Comparison of ENCODE assay signal across 31 mouse cellular contexts in the genomic region with DNA sequence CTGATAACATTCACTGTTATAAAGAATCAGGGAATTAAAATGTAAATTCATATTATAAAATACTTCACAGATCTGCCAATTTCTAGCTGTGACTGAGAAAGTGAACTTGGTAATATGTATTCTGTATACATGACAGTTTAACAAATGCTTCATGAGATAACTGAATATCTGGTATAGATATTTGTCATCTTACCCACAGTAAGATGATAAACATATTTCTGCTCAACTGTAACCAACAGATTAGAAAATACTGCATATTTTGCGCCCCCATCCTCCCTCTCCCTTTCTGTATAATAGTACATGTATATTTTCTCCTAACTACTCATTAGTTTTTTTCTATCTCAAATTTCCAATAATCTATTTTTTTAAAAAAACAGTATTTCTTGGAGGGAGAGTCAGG.
"Had no signal": no experiment of that assay in that cellular context is flagged by ENCODE, and none has a peak within 500 bp of the region (broad histone marks: within the 10 kb centered on the region; RNA-seq: fewer than 3 reads in every experiment).

No protein-coding gene starts in this region.

- DNase-seq: heart, postnatal 10 days; heart, postnatal 14 days; heart, postnatal 36 days; heart, postnatal 4 days; kidney, adult 11 months; kidney, adult 18-20 months; kidney, adult 2 months; kidney, adult 8-10 months; kidney, adult 9 months; kidney, postnatal 10 days; kidney, postnatal 14 days; kidney, postnatal 25 days; kidney, postnatal 36 days; kidney, postnatal 4 days; layer of hippocampus, adult 9-11 months; layer of hippocampus, postnatal 36 days had no signal

- H3K9ac ChIP-seq: heart, embryonic 12.5 days; heart, embryonic 13.5 days; heart, embryonic 15.5 days; hindbrain, embryonic 12.5 days; hindbrain, embryonic 13.5 days; hindbrain, embryonic 14.5 days; hindbrain, embryonic 15.5 days; intestine, embryonic 15.5 days; kidney, embryonic 15.5 days had no signal

- H3K27ac ChIP-seq: heart, embryonic 10.5 days; heart, embryonic 13.5 days; heart, embryonic 15.5 days; hindbrain, embryonic 10.5 days; hindbrain, embryonic 12.5 days; hindbrain, embryonic 13.5 days; hindbrain, embryonic 14.5 days; hindbrain, embryonic 15.5 days; hindbrain, postnatal 0 days; intestine, embryonic 15.5 days; kidney, embryonic 15.5 days; kidney, postnatal 0 days; layer of hippocampus, adult 2 months; left cerebral cortex, adult 2 months had no signal

- H3K27me3 ChIP-seq: heart, embryonic 12.5 days; heart, embryonic 13.5 days; heart, embryonic 15.5 days; hindbrain, embryonic 12.5 days; hindbrain, embryonic 13.5 days; hindbrain, embryonic 15.5 days; intestine, embryonic 15.5 days; kidney, embryonic 15.5 days had no signal

- H3K4me1 ChIP-seq: heart, embryonic 10.5 days; heart, embryonic 12.5 days; heart, embryonic 13.5 days; heart, embryonic 15.5 days; hindbrain, embryonic 10.5 days; hindbrain, embryonic 12.5 days; hindbrain, embryonic 13.5 days; hindbrain, embryonic 15.5 days; intestine, embryonic 15.5 days; kidney, embryonic 15.5 days had no signal

- H3K36me3 ChIP-seq: heart, embryonic 10.5 days; heart, embryonic 12.5 days; heart, embryonic 13.5 days; heart, embryonic 15.5 days; hindbrain, embryonic 10.5 days; hindbrain, embryonic 12.5 days; hindbrain, embryonic 13.5 days; hindbrain, embryonic 15.5 days; intestine, embryonic 15.5 days; kidney, embryonic 15.5 days had no signal

- H3K9me3 ChIP-seq: heart, embryonic 10.5 days; heart, embryonic 12.5 days; heart, embryonic 13.5 days; heart, embryonic 15.5 days; hindbrain, embryonic 10.5 days; hindbrain, embryonic 12.5 days; hindbrain, embryonic 13.5 days; hindbrain, embryonic 15.5 days; intestine, embryonic 15.5 days; kidney, embryonic 15.5 days had no signal

- H3K4me3 ChIP-seq: heart, embryonic 10.5 days; heart, embryonic 12.5 days; heart, embryonic 13.5 days; heart, embryonic 15.5 days; hindbrain, embryonic 10.5 days; hindbrain, embryonic 12.5 days; hindbrain, embryonic 13.5 days; hindbrain, embryonic 15.5 days; intestine, embryonic 15.5 days; kidney, embryonic 15.5 days; layer of hippocampus, adult 2 months; left cerebral cortex, adult 2 months had no signal
